Mouse (Mus musculus): ENCODE data around the gene Themis2. TPM values are rescaled to one million over a fixed set of nuclear protein-coding genes. Genes with fewer than 3 reads are reported as not detected.
"Not testable (repeated sequence)": the region's sequence is repeated elsewhere in the genome, so short reads cannot be mapped to it uniquely, and the experiment has no call there.

The Themis2 gene
- total RNA-seq, 2 experiments from 2014 or later, result 0.47 to 0.49 TPM

DNA sequence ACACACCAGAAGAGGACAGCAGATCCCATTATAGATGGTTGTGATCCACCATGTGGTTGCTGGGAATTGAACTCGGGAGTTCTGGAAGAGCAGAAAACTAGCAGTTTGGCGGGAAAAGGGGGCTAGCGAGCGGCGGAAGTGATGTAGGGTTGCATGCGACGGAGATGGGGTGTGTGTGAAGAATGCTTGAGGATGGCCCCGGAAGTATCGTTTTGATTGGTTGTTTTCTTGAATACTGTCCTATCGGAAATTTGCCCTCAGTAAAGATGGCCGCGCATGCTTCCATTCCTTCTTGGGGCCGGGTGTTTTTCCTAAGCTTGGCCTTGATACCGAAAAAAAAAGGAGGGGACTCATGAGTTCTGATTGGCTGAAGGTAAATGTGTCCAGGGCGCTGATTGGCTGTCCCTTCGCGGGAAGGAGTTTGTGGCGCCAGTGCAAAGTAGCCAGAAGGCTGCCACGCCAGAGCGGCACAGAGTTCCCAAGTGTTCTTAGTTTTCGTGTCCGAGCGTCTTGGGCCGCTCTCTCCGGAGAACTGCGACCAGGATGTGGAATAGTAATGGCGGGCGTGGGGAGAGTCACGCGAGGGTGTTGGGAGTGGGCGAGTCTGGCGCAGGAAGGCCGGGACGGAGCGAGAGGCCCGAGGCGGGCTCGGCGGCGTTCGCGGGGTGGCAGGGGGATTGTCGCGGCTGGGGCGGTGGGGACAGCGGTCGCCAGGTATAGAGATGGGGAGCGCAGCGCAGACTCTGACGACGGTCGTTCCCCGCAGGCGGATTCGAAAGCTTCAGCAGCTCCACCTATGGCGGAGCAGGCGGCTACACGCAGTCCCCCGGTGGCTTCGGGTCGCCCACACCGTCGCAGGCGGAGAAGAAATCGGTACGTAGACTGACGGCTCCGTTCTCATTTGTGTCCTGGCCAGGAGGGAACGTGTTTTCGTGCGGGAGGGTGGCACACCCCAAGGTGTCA, 28.0 kb downstream of the Themis2 start, which contains the start of gene Rpa2:
Gene Rpa2 (plus strand): TSS at position 419 of the 963 bp plus-strand sequence.
- intact Hi-C loops (cut with DNase I), result no loop called here
- DNase-seq (ENCODE audit: extremely low spot score in 1 of 2, low spot score in 2 of 2), result peak; percentile 97 to 99

DNA sequence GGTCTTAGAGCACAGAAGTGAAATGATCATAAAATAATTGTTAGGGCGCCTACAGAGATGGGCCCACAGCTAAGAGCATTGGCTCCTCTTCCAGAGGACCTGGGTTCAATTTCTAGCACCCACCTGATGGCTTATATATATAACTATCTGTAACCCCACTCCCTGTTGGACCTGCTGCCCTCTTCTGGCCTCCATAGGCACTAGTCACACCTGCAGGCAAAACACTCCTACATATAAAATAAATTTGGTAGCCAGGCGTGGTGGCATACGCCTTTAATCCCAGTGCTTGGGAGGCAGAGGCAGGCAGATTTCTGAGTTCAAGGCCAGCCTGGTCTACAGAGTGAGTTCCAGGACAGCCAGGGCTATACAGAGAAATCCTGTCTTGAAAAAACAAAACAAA, 33.1 kb downstream of the Themis2 start:
- intact Hi-C loops (cut with DNase I); DNase-seq (ENCODE audit: extremely low spot score in 1 of 2, low spot score in 2 of 2): not testable (repeated sequence)

DNA sequence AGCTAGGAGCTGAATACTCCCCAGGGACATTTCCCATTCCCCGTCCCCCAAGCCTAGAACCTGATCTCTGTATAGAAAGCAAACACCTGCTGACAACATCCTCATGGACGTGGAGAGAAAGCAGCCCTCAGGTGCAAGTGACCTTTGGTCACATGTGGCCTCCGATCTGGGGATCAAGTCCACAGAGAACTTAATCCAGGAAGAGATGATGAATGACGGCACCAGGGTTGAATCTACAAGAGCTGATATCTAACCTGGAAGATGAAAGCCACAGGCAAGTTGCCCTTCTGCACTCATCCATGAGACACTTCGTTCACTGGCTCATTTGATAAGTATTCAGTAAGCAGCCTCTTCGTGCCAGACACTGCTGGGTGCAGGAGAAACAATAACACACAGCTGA, 33.6 kb downstream of the Themis2 start:
- no peak for DNase-seq (ENCODE audit: extremely low spot score in 1 of 2, low spot score in 2 of 2)
- intact Hi-C loops (cut with DNase I), result no loop called here

DNA sequence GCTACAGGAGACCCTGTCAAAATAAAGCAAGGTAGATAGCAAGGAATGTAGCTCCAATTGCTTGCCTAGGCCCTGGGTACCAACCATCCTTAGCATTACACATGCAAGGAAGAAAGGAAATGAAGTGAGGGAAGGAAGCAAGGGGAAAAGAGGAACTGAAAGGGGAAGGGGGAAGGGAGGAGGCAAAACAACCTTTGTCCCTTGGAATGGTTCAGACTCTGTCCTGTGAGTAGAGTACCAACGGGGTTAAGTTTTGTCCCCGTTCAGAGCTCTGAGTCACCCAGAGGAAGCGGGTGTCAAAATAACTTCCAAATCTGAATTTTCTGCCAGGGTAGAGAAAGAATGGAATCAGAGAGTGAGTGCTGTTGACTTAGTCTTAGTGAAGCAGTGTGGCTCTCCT, 35.9 kb downstream of the Themis2 start:
- intact Hi-C loops (cut with DNase I), result no loop called here

DNA sequence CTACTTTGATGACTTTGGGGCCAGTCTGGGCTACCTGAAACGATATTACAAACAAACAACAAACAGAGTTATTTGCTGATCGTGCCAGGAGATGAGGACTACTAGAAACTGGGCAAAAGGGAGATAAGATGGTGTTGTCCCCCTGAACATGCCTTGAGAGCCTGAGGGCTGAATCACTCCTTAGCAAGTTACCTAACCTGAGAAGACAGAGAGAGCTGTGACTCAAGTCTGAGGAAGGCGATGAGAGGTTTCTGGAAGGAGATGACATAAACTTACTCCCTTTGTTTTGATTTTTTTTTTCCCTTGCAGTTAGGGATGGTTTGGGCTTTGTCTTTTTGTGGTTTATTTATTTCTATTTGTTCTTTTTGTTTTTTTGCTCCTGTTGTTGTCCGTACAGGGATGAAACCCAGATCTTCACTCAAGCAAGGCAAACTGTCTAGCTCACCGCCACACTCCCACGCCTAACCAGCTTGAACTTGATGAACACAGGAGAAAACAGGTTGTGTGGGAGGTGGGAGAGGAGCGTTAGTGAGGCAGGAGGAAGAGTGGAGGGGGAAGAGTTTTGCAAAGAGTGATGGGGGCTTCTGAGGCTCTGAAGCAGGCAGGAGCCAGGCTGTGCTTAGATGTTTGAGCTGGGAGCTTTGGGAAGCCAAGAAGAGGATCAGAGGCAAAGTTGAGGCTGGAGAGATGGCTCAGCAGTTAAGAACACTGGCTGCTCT, 38.4 kb downstream of the Themis2 start:
- no peak for DNase-seq (ENCODE audit: extremely low spot score in 1 of 2, low spot score in 2 of 2)
- intact Hi-C loops (cut with DNase I), result no loop called here

More for the DNA sequence above, 35.9 kb downstream of the Themis2 start:
- no peak for DNase-seq (ENCODE audit: extremely low spot score in 1 of 2, low spot score in 2 of 2)

DNA sequence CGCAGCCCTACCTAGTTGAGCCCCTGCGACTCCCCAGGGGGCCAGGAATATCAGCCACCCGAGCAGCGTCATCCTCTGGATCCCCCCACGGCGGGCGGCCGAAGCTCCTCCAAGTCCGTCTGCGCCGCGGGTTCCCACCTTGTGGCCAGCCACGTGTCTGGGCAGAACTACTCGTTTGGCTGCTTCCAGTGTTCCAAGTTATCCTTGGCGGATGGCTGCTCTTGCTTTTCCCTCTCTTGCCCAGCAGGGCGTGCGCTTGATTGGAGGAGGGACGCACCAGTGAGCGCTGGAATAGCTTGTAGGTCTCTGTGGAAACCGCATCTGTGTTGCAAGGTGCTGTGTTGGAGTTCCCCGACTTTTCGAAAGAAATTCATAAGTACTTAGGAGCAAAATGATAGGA, 39.2 kb downstream of the Themis2 start, which contains the start of gene Smpdl3b:
Gene Smpdl3b (minus strand): TSS at position 279 of the 400 bp plus-strand sequence.
- intact Hi-C loops (cut with DNase I), result no loop called here
- peak; percentile 71 to 85 for DNase-seq (ENCODE audit: extremely low spot score in 1 of 2, low spot score in 2 of 2)

DNA sequence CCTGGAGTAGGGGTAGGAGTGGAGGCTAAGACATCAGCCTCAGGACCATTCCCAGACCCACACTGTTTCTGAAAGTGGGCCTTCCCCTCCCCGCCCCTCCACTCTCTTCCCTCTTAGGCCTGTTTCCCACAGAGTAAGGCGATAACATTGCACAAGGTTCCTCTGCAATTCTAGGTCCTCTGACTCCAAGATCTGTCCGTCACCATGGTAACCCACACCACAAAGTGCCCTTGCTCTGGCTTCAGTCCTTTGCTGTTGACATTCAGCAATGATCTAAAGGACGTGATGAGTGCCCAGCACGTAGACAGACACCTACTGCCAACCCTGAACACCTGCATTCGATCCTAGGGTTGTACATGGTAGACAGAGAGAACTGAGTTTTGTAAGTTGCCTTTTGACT, 43.2 kb downstream of the Themis2 start:
- DNase-seq (ENCODE audit: extremely low spot score in 1 of 2, low spot score in 2 of 2), result no peak
- intact Hi-C loops (cut with DNase I), result no loop called here

DNA sequence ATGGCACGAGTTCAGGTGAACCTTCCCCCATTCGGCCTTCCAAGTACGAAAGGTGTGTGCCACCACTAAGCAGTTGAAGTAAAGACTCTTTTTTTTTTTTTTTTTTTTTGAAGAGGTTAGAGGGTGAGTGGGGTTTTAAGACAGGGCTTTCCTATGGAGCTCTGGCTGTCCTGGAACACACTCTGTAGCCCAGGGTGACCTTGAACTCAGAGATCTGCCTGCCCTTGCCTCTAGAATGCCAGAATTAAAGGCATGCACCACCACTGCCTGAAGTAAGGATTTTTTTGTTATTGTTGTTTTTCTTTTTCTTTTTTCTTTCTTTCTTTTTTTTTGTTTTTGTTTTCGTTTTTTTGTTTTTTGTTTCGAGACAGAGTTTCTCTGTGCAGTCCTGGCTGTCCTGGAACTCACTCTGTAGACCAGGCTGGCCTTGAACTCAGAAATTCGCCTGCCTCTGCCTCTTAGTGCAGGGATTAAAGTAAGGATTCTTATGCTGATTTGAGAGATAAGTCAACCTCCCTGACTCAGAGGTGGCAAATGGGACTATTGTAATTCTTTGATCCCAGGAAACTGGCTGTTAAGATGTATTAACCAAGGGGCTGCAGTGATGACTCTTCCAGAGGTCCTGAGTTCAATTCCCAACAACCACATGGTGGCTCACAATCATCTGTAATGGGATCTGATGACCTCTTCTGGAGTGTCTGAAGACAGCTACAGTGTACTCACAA, 46.8 kb downstream of the Themis2 start:
- intact Hi-C loops (cut with DNase I), result no loop called here
- no peak for DNase-seq (ENCODE audit: extremely low spot score in 1 of 2, low spot score in 2 of 2)

DNA sequence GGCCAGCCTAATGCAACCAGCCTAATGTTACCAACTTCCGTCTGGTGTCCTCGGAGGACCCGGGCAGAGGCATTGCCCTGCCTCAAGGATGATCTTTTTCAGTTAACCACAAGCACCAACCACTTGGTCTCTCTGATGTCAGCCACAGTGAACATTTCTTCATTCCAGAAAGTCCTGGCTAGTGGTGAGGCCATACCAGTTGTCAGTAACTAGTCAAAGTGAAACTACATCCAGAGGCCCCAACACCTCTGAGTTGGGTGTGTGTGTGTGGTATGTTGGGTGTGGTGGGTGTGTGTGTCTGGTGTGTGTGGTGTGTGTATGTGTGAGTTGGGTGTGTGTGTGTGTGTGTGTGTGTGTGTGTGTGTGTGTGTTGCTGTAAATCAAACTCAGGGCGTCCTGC, 47.4 kb downstream of the Themis2 start:
- DNase-seq (ENCODE audit: extremely low spot score in 1 of 2, low spot score in 2 of 2), result no peak
- intact Hi-C loops (cut with DNase I), result no loop called here

DNA sequence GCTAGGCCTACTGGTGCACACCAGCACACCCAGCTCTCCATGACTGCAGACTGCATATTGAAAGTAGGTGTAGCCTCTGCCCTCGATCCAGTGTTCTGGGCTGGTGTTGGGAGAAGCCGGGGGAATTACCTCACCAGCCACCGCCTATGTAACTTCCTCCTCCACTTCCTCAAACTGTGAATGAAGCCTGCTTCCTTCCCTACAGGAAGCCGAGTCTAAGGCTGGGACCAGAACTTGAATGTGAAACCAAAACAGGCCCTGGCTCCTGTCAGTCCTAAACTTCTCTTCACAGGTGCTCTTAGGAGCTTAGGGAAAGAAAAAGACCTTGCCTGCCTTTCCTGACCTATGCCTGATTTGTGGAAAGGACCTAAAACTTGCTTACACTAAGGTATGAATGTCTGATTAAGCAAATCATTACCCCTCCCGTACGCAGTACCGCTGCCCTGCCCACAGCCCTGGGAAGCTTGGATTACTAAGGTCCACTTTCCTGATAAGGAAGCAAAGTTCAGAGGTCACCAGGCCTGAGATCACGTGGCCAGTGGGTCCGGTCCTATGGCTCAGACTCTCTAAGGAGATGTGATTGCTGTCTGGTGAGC, 48.4 kb downstream of the Themis2 start:
- peak in 1 of 2 experiments; percentile 58 for DNase-seq (ENCODE audit: extremely low spot score in 1 of 2, low spot score in 2 of 2)
- intact Hi-C loops (cut with DNase I), result no loop called here

DNA sequence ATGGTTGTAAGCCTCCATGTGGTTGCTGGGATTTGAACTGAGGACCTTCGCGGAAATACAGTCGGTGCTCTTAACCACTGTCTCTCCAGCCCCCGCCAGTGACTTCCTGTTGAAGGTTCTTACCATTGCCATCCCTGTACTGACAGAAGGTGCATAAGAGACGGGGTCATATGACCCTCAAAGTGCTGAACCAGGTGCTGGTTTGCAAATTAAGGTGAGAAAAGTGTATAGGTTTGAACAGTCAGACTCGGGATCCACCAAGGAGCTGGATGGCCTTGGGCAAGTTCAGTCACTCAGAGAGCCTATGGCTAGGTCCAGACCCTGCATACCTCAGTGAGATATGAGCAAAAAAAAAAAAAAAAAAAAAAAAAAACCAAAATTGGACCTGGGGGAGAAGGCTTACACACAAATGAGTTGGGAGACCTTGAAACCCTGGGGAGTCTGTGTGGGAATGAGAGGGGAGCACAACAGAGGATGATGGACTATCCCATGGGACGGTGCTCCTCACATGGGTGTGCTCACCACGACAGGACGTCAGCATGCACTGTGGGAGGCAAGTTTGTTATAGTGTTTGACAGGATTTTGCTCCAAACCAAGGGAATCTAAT, 49.2 kb downstream of the Themis2 start:
- no peak for DNase-seq (ENCODE audit: extremely low spot score in 1 of 2, low spot score in 2 of 2)
- intact Hi-C loops (cut with DNase I), result no loop called here

DNA sequence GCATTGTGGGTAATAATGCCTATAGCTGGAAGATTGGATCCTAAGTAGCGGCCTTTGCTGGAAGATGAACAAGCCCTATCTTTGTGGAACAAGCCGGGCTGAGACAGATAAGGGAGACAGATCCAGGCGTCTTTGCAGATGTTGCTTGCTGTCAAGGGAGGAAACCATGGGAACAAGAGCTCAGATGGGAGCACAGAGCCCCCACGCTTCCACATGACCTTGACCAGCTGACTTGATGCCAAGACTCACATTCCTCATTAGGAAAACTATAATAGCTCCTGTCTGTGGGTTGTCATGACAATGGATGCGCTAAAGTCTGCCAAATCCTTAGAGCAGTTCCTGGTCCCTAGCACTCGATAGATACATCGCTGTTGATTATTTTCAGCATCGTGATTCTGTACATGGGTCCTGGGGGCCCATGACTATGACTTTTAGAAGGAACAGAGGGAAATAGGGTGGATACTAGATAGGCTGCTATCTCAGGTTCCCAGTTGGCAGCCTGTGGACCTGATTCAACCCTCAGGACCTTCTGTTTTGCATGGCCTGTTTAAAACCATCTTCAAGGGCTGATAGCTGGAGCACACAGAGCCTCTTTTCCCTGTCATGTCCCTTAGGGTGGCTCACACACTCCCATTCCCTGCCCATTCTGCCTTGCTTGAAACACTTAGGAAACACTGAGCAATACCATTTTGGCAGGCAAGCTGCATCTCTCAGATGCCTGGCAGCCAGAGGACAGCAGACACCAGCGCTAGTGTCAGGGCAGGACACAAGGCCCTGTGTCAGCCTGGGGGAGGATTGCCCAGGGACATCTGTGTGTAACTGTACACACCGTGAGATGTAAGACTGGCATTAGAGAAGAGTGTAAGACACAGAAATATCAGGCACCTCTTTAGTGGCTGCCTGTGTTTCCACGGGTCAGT, 51.9 kb downstream of the Themis2 start:
- intact Hi-C loops (cut with DNase I), result no loop called here
- DNase-seq (ENCODE audit: extremely low spot score in 1 of 2, low spot score in 2 of 2), result peak in 1 of 2 experiments; percentile 71

DNA sequence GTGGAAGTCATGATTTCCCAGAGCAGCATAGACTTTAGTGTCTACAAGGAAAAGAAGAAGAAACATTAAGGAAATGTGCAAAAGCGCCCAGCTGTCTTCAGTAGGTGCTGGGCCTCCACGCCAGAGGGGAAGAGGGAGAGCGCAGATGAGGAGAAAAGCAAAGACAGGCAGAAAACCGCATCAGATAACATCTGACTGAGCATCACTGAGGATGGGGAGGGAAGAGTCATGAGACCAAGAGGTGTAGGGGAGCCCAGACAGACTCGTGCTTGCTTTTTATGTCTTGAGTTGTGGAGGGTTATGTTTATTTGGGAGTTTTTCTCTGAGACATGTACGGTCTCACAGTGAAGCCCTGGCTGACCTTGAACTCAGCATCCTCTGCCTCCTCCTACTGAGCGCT, 54.7 kb downstream of the Themis2 start:
- intact Hi-C loops (cut with DNase I), result no loop called here
- DNase-seq (ENCODE audit: extremely low spot score in 1 of 2, low spot score in 2 of 2), result no peak

DNA sequence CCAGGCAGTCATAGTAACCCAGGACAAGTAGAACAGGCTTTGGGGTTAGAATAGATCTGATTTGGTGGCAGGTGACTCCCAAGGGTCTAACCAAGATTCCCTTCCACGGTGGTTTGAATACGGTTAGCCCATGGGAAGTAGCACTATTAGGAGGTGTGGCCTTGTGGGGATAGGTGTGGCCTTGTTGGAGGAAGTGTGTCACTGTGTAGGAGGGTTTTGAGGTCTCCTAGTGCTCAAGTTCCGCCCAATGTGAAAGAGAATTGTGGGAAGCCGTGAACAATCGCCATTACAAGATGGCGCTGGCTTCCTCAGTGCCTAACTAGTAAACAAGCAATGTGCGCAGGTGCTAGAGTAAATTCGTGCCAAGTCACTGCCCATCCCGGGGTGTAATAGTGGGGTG, 59.0 kb downstream of the Themis2 start:
- intact Hi-C loops (cut with DNase I), result not testable (repeated sequence)

DNA sequence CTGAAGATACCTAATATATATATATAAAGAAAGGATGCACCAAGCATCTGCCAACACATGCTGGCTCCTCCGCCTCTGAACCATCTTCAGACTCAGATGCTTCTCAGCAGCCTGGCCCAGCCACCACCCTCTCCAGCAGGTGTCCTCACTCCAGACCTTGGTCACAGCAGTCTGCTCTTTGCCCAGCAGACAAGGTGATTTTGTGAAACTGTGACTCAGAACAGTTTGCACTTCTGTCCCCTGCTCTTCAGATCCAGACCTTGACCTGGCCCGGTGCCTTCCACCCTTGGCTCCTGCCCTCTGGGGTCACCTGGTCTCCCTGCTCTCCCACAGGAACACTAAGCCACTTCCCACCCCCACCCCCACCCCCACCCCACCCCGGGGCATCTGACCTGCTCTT, 60.3 kb downstream of the Themis2 start:
- no peak for DNase-seq (ENCODE audit: extremely low spot score in 1 of 2, low spot score in 2 of 2)
- intact Hi-C loops (cut with DNase I), result no loop called here

More for the DNA sequence above, 59.0 kb downstream of the Themis2 start:
- DNase-seq (ENCODE audit: extremely low spot score in 1 of 2, low spot score in 2 of 2), result not testable (repeated sequence)

DNA sequence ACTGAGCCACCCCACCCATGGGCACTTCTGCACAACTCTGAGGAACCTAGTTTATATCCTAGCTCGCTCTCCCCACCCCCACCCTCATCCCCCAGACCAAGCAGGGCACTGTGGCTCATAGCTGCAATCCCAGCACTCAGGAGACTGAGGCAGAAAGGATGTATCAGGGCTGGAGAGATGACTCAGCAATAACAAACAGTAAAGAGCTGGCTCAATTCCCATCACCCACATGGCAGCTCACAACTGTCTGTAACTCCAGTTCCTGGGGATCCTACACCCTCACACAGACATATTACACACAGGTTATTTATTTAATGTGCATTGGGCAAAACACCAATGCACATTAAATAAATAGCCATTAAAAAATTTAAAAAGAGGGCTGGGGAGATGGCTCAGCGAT, 60.8 kb downstream of the Themis2 start:
- DNase-seq (ENCODE audit: extremely low spot score in 1 of 2, low spot score in 2 of 2), result no peak
- intact Hi-C loops (cut with DNase I), result no loop called here

DNA sequence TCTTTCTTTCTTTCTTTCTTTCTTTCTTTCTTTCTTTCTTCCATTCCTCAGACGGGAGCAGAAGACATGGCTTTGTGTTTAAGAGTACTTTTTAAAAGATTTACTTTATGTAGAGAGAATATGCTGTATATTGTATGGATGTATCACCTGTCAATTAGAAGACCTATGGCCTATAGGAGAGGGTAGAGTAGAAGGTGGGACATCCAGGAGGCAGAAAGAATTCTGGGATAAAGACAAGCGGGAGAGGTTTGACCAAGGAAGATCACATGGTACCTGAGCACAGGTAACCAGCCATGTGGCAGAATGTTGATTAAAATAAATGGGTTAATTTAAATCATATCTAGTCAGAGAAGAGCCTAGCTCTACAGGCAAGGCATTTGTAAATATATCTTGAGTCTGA, 61.4 kb downstream of the Themis2 start:
- intact Hi-C loops (cut with DNase I), result no loop called here
- no peak for DNase-seq (ENCODE audit: extremely low spot score in 1 of 2, low spot score in 2 of 2)

Measured in left cerebral cortex, postnatal 10 days (tissue).